Mouse (Mus musculus) MEL (cell line): ENCODE results near the gene Polr3h.

Experiments used
- BHLHE40 ChIP-seq: IDR thresholded peaks from 2 replicates; pipeline ENCODE4 v1.6.1; 2012; ENCODE audit warnings: low read depth, mild to moderate bottlenecking, inconsistent platforms, low read length, improper control_type of control experiment, borderline replicate concordance
- CTCF ChIP-seq, 3 experiments: IDR thresholded peaks in 2 of 3; conservative IDR thresholded peaks in 1 of 3; 2 replicates each; pipeline ENCODE4 v1.5.1; 2011 to 2012; ENCODE audit warnings: low read length in 3 of 3, low read depth in 2 of 3, mild to moderate bottlenecking in 2 of 3, improper control_type of control experiment in 1 of 3, inconsistent platforms in 1 of 3, mixed read lengths in 1 of 3, moderate library complexity in 1 of 3; ENCODE audit not compliant: control insufficient read depth in 1 of 3, insufficient read depth in 1 of 3, poor library complexity in 1 of 3, severe bottlenecking in 1 of 3
- HCFC1 ChIP-seq: IDR thresholded peaks from 2 replicates; pipeline ENCODE4 v1.6.1; 2012; ENCODE audit warnings: low read depth, mild to moderate bottlenecking, inconsistent platforms, low read length, improper control_type of control experiment, moderate library complexity
- POLR2AphosphoS2 ChIP-seq: IDR thresholded peaks from 2 replicates; pipeline ENCODE4 v1.6.1; 2011; ENCODE audit warnings: low read length, improper control_type of control experiment
- ZMIZ1 ChIP-seq: IDR thresholded peaks from 2 replicates; pipeline ENCODE4 v1.6.1; 2012; ENCODE audit warnings: low read depth, mild to moderate bottlenecking, inconsistent platforms, low read length, improper control_type of control experiment, moderate library complexity
- ZNF384 ChIP-seq: IDR thresholded peaks from 2 replicates; pipeline ENCODE4 v1.6.1; 2012; ENCODE audit warnings: low read depth, mild to moderate bottlenecking, inconsistent platforms, low read length, improper control_type of control experiment

GRCm38 (mm10) chr15:81927741-81928140 lies 1.7 kb upstream of the Polr3h start:
- TF ChIP-seq HCFC1 = no peak
- no peak for TF ChIP-seq POLR2AphosphoS2
- TF ChIP-seq BHLHE40 = no peak
- no peak for TF ChIP-seq ZMIZ1
- no peak for TF ChIP-seq ZNF384
- TF ChIP-seq CTCF (IDR thresholded peaks at IDR 0.05 in 2 of 3, conservative IDR thresholded peaks at IDR 0.05 in 1 of 3; ENCODE audit: control insufficient read depth in 1 of 3, insufficient read depth in 1 of 3, low read depth in 2 of 3, low read length in 3 of 3, poor library complexity in 1 of 3, severe bottlenecking in 1 of 3) = no peak
